Mouse (Mus musculus) testis, adult 2 months (tissue): ENCODE measurements at regions not wholly inside any gene's neighbourhood (a gene's known extent, or its start where the extent isn't known, plus 50 kb on each side); places are given as distances from the start of the nearest gene placed in this dataset.

Experiments
- CTCF ChIP-seq: fragments of 200-500 bp; IDR thresholded peaks from 2 replicates; pipeline ENCODE4 v1.5.1; 2012; ENCODE audit warnings: low read depth, mild to moderate bottlenecking, inconsistent platforms, low read length, moderate library complexity; ENCODE audit not compliant: control insufficient read depth, insufficient read depth, insufficient replicate concordance
- POLR2A ChIP-seq: fragments of 200-500 bp; IDR thresholded peaks from 2 replicates; pipeline ENCODE4 v1.6.1; 2012; ENCODE audit warnings: low read depth, mild to moderate bottlenecking, inconsistent platforms, low read length, moderate library complexity; ENCODE audit not compliant: control insufficient read depth

DNA sequence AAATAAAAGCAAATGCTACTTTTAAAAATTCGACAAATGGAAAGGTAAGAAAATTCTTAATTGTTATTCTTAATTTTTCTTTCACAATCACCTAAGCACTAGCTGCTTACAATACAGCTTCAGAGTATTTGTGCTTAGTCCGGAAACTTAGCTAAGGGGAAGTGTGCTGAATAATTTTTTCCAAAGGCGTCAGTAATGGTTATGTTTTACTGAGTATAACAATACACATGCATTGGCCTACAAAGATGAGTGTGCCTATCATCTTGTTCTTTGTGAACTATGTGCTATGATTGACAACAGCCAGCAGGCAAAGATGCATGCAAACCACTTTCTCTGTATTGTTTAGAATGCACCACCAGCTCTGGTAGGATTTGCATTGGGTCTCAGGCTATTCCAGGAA is 548.5 kb upstream of the Tle4 start:
- no peak for TF ChIP-seq CTCF
- no peak for TF ChIP-seq POLR2A
